Mouse (Mus musculus) liver, adult 2 months (tissue): Measurements from ENCODE around the gene 2210407C18Rik. TPM values are rescaled to one million over a fixed set of nuclear protein-coding genes. Genes with fewer than 3 reads are reported as not detected.

Experiments
- DNase-seq: peaks from one replicate; pipeline ENCODE4 v3.0.0-alpha.2; 2011; ENCODE audit warnings: low read depth, low spot score; ENCODE audit errors: extremely low read depth
- H3K27ac ChIP-seq: fragments of 200-500 bp; replicated peaks from 2 replicates; pipeline ENCODE4 v1.5.1; 2012; ENCODE audit warnings: low read depth, mild to moderate bottlenecking, control low read depth, inconsistent platforms, low read length; ENCODE audit not compliant: insufficient read depth
- H3K27me3 ChIP-seq: fragments of 200-500 bp; 2 replicates; pipeline ENCODE4 v1.6.1; 2012; ENCODE audit warnings: mild to moderate bottlenecking, moderate library complexity, low read length, inconsistent platforms; ENCODE audit not compliant: control insufficient read depth, insufficient read depth
- H3K36me3 ChIP-seq: fragments of 200-500 bp; 2 replicates; pipeline ENCODE4 v1.6.1; 2012; ENCODE audit warnings: low read length, inconsistent platforms; ENCODE audit not compliant: control insufficient read depth, insufficient read depth
- H3K4me1 ChIP-seq: fragments of 200-500 bp; 2 replicates; pipeline ENCODE4 v1.6.1; 2011; ENCODE audit warnings: low read length; ENCODE audit not compliant: control insufficient read depth, insufficient read depth
- H3K4me3 ChIP-seq: fragments of 200-500 bp; 2 replicates; pipeline ENCODE4 v1.5.1; 2011; ENCODE audit warnings: low read depth, mild to moderate bottlenecking, control low read depth, low read length, moderate library complexity; ENCODE audit not compliant: insufficient read depth
- H3K79me2 ChIP-seq: fragments of 200-500 bp; 2 replicates; pipeline ENCODE4 v1.6.1; 2012; ENCODE audit warnings: inconsistent platforms, mild to moderate bottlenecking, low read length, moderate library complexity; ENCODE audit not compliant: control insufficient read depth, insufficient read depth
- H3K9ac ChIP-seq: fragments of 200-500 bp; 2 replicates; pipeline ENCODE4 v1.6.1; 2012; ENCODE audit warnings: low read depth, mild to moderate bottlenecking, control low read depth, inconsistent platforms, low read length
- CTCF ChIP-seq: fragments of 200-500 bp; IDR thresholded peaks from 2 replicates; pipeline ENCODE4 v1.5.1; 2011; ENCODE audit warnings: low read depth, low read length, control low read depth
- POLR2A ChIP-seq: fragments of 200-500 bp; IDR thresholded peaks from 2 replicates; pipeline ENCODE4 v1.6.1; 2011; ENCODE audit warnings: low read length, control low read depth; ENCODE audit not compliant: insufficient read depth; ENCODE audit errors: extremely low read depth
- WGBS: fragments of 180-500 bp; shearing (Covaris S2); methylation state at CpG from one replicate; pipeline ENCODE4 v1.1.7; 2018; 5-methylcytosine and 5-hydroxymethylcytosine counted together
- polyA plus RNA-seq: library from polyadenylated mRNA; depleted of rRNA; stranded (reverse); fragments of >200 nt; gene quantifications from 2 replicates; pipeline ENCODE4 v1.2.3, GENCODE M21; 2012; rRNA removed
- total RNA-seq: library from RNA; depleted of rRNA; stranded (reverse); fragments of >200 nt; gene quantifications from 2 replicates; pipeline ENCODE4 v1.2.3, GENCODE M21; 2014; rRNA removed

The 2210407C18Rik gene
- total and polyA plus RNA-seq, 2 experiments = not detected

GRCm38 (mm10) chr11:58588620-58589250, 27.1 kb downstream of the 2210407C18Rik start:
- DNase-seq = no peak
- no peaks in the 10 kb centered on the region for H3K36me3 ChIP-seq
- no peaks in the 10 kb centered on the region for H3K27me3 ChIP-seq
- H3K79me2 ChIP-seq = no peaks in the 10 kb centered on the region
- no peak overlapping the region for H3K9ac ChIP-seq
- 65% methylated on average over 3 of the region's 3 CpGs for WGBS
- TF ChIP-seq CTCF = no peak
- TF ChIP-seq POLR2A = no peak
- H3K4me1 ChIP-seq = no peaks in the 10 kb centered on the region
- no peak overlapping the region for H3K4me3 ChIP-seq
- no peak overlapping the region for H3K27ac ChIP-seq

- WGBS = 71% methylated on average over 7 of the region's 7 CpGs
- no peaks in the 10 kb centered on the region for H3K4me1 ChIP-seq
- H3K4me3 ChIP-seq = no peak overlapping the region
- no peaks in the 10 kb centered on the region for H3K36me3 ChIP-seq
- no peak overlapping the region for H3K27ac ChIP-seq
- TF ChIP-seq POLR2A (no peak), CTCF (peak; percentile 49; the same call in 1 of the 2 replicates)
- no peaks in the 10 kb centered on the region for H3K27me3 ChIP-seq
- H3K79me2 ChIP-seq = no peaks in the 10 kb centered on the region
- H3K9ac ChIP-seq = no peak overlapping the region
- DNase-seq = no peak
These were observed 28.0 kb downstream of the 2210407C18Rik start for GRCm38 (mm10) chr11:58587898-58588348.

- no peaks in the 10 kb centered on the region for H3K4me1 ChIP-seq
- no peak overlapping the region for H3K4me3 ChIP-seq
- WGBS = 75% methylated on average over 8 of the region's 8 CpGs
- no peak for DNase-seq
- no peaks in the 10 kb centered on the region for H3K79me2 ChIP-seq
- H3K27ac ChIP-seq = no peak overlapping the region
- TF ChIP-seq POLR2A = no peak
- no peak for TF ChIP-seq CTCF
- no peaks in the 10 kb centered on the region for H3K27me3 ChIP-seq
- no peaks in the 10 kb centered on the region for H3K36me3 ChIP-seq
- no peak overlapping the region for H3K9ac ChIP-seq
These were observed 37.2 kb downstream of the 2210407C18Rik start for GRCm38 (mm10) chr11:58578636-58579035.

- Histone ChIP-seq H3K79me2 (no peaks in the 10 kb centered on the region), H3K27me3 (no peaks in the 10 kb centered on the region), H3K4me3 (no peak within 1 kb of the TSS), H3K4me1 (no peaks in the 10 kb centered on the region), H3K36me3 (no peaks in the 10 kb centered on the region), H3K27ac (no peak within 1 kb of the TSS), H3K9ac (no peak within 1 kb of the TSS)
- TF ChIP-seq CTCF (no peak), POLR2A (no peak)
- DNase-seq = no peak
- WGBS = 73% methylated on average over 1 of the region's 1 CpGs
These were observed 38.4 kb downstream of the 2210407C18Rik start, which contains the start of gene Olfr325 for GRCm38 (mm10) chr11:58577430-58577829. Gene Olfr325 (plus strand): TSS chr11:58577730.

- TF ChIP-seq CTCF (no peak), POLR2A (no peak)
- H3K9ac ChIP-seq = no peak within 1 kb of the TSS
- no peak for DNase-seq
- no peak within 1 kb of the TSS for H3K27ac ChIP-seq
- WGBS = 74% methylated on average over 5 of the region's 5 CpGs
- no peaks in the 10 kb centered on the region for H3K36me3 ChIP-seq
- no peak within 1 kb of the TSS for H3K4me3 ChIP-seq
- no peaks in the 10 kb centered on the region for H3K79me2 ChIP-seq
- H3K27me3 ChIP-seq = no peaks in the 10 kb centered on the region
- no peaks in the 10 kb centered on the region for H3K4me1 ChIP-seq
These were observed 45.5 kb downstream of the 2210407C18Rik start, which contains the start of gene Olfr224 for GRCm38 (mm10) chr11:58570405-58570804. Gene Olfr224 (minus strand): TSS chr11:58570553.

Other genes with a start within 250 kb of the 2210407C18Rik start
- not detected in 2 replicates for gene Lypd8, start 237.0 kb downstream of the 2210407C18Rik start, total RNA-seq
- 2.6 and 4.0 TPM in 2 replicates for gene Lypd8, start 237.0 kb downstream of the 2210407C18Rik start, polyA plus RNA-seq
- gene 1810065E05Rik, start 195.0 kb downstream of the 2210407C18Rik start, total RNA-seq = not detected in 2 replicates
- 0.22 TPM in 1 of 2 replicates, not detected in the other for gene 1810065E05Rik, start 195.0 kb downstream of the 2210407C18Rik start, polyA plus RNA-seq
- not detected in 2 replicates for gene Gm12253, start 183.5 kb downstream of the 2210407C18Rik start, total RNA-seq
- gene Gm12253, start 183.5 kb downstream of the 2210407C18Rik start, polyA plus RNA-seq = not detected in 2 replicates
- gene Lypd9, start 163.2 kb downstream of the 2210407C18Rik start, total RNA-seq = not detected in 2 replicates
- gene Lypd9, start 163.2 kb downstream of the 2210407C18Rik start, polyA plus RNA-seq = not detected in 2 replicates
- not detected in 2 replicates for gene Olfr30, start 153.8 kb downstream of the 2210407C18Rik start, total RNA-seq
- gene Olfr30, start 153.8 kb downstream of the 2210407C18Rik start, polyA plus RNA-seq = not detected in 2 replicates
- gene Olfr332, start 123.5 kb downstream of the 2210407C18Rik start, total RNA-seq = not detected in 2 replicates
- gene Olfr332, start 123.5 kb downstream of the 2210407C18Rik start, polyA plus RNA-seq = not detected in 2 replicates
- not detected in 2 replicates for gene Olfr331, start 113.5 kb downstream of the 2210407C18Rik start, total RNA-seq
- gene Olfr331, start 113.5 kb downstream of the 2210407C18Rik start, polyA plus RNA-seq = not detected in 2 replicates
- not detected in 2 replicates for gene Olfr330, start 81.2 kb downstream of the 2210407C18Rik start, total RNA-seq
- not detected in 2 replicates for gene Olfr330, start 81.2 kb downstream of the 2210407C18Rik start, polyA plus RNA-seq
- not detected in 2 replicates for gene Olfr329-ps, start 69.7 kb downstream of the 2210407C18Rik start, total RNA-seq
- gene Olfr329-ps, start 69.7 kb downstream of the 2210407C18Rik start, polyA plus RNA-seq = not detected in 2 replicates
- gene Olfr328, start 60.4 kb downstream of the 2210407C18Rik start, total RNA-seq = 0.07 TPM in 1 of 2 replicates, not detected in the other
- not detected in 2 replicates for gene Olfr328, start 60.4 kb downstream of the 2210407C18Rik start, polyA plus RNA-seq
- not detected in 2 replicates for gene Olfr224, start 45.5 kb downstream of the 2210407C18Rik start, total RNA-seq
- not detected in 2 replicates for gene Olfr224, start 45.5 kb downstream of the 2210407C18Rik start, polyA plus RNA-seq
- not detected in 2 replicates for gene Olfr325, start 38.3 kb downstream of the 2210407C18Rik start, total RNA-seq
- gene Olfr325, start 38.3 kb downstream of the 2210407C18Rik start, polyA plus RNA-seq = not detected in 2 replicates
- not detected in 2 replicates for gene Olfr324, start 21.0 kb downstream of the 2210407C18Rik start, total RNA-seq
- gene Olfr324, start 21.0 kb downstream of the 2210407C18Rik start, polyA plus RNA-seq = not detected in 2 replicates
- not detected in 2 replicates for gene Olfr323, start 14.4 kb upstream of the 2210407C18Rik start, total RNA-seq
- gene Olfr323, start 14.4 kb upstream of the 2210407C18Rik start, polyA plus RNA-seq = not detected in 2 replicates
- gene Trim58, start 24.4 kb upstream of the 2210407C18Rik start, total RNA-seq = not detected in 2 replicates
- not detected in 2 replicates for gene Trim58, start 24.4 kb upstream of the 2210407C18Rik start, polyA plus RNA-seq
- not detected in 2 replicates for gene Olfr322, start 42.7 kb upstream of the 2210407C18Rik start, total RNA-seq
- not detected in 2 replicates for gene Olfr322, start 42.7 kb upstream of the 2210407C18Rik start, polyA plus RNA-seq
- not detected in 2 replicates for gene Olfr320, start 65.0 kb upstream of the 2210407C18Rik start, total RNA-seq
- gene Olfr320, start 65.0 kb upstream of the 2210407C18Rik start, polyA plus RNA-seq = not detected in 2 replicates
- gene Olfr319, start 83.1 kb upstream of the 2210407C18Rik start, total RNA-seq = not detected in 2 replicates
- not detected in 2 replicates for gene Olfr319, start 83.1 kb upstream of the 2210407C18Rik start, polyA plus RNA-seq
- not detected in 2 replicates for gene Olfr318, start 107.9 kb upstream of the 2210407C18Rik start, total RNA-seq
- not detected in 2 replicates for gene Olfr318, start 107.9 kb upstream of the 2210407C18Rik start, polyA plus RNA-seq
- gene Olfr317, start 123.1 kb upstream of the 2210407C18Rik start, total RNA-seq = not detected in 2 replicates
- not detected in 2 replicates for gene Olfr317, start 123.1 kb upstream of the 2210407C18Rik start, polyA plus RNA-seq
- gene Olfr316, start 136.7 kb upstream of the 2210407C18Rik start, total RNA-seq = not detected in 2 replicates
- not detected in 2 replicates for gene Olfr316, start 136.7 kb upstream of the 2210407C18Rik start, polyA plus RNA-seq
- not detected in 2 replicates for gene Olfr315, start 157.1 kb upstream of the 2210407C18Rik start, total RNA-seq
- not detected in 2 replicates for gene Olfr315, start 157.1 kb upstream of the 2210407C18Rik start, polyA plus RNA-seq
- not detected in 2 replicates for gene Olfr314, start 166.9 kb upstream of the 2210407C18Rik start, total RNA-seq
- gene Olfr314, start 166.9 kb upstream of the 2210407C18Rik start, polyA plus RNA-seq = not detected in 2 replicates
- gene Fam183b, start 185.9 kb upstream of the 2210407C18Rik start, total RNA-seq = not detected in 2 replicates
- gene Fam183b, start 185.9 kb upstream of the 2210407C18Rik start, polyA plus RNA-seq = not detected in 2 replicates
- gene Olfr313, start 198.9 kb upstream of the 2210407C18Rik start, total RNA-seq = not detected in 2 replicates
- not detected in 2 replicates for gene Olfr313, start 198.9 kb upstream of the 2210407C18Rik start, polyA plus RNA-seq
- not detected in 2 replicates for gene Olfr312, start 213.2 kb upstream of the 2210407C18Rik start, total RNA-seq
- not detected in 2 replicates for gene Olfr312, start 213.2 kb upstream of the 2210407C18Rik start, polyA plus RNA-seq
- not detected in 2 replicates for gene Olfr311, start 223.2 kb upstream of the 2210407C18Rik start, total RNA-seq
- not detected in 2 replicates for gene Olfr311, start 223.2 kb upstream of the 2210407C18Rik start, polyA plus RNA-seq
- gene Gm12258, start 231.1 kb upstream of the 2210407C18Rik start, total RNA-seq = 2.5 and 3.5 TPM in 2 replicates
- gene Gm12258, start 231.1 kb upstream of the 2210407C18Rik start, polyA plus RNA-seq = 0.92 and 1.2 TPM in 2 replicates